Mouse (Mus musculus): ENCODE measurements around the gene Tbc1d1. TPM values are rescaled to one million over a fixed set of nuclear protein-coding genes. Genes with fewer than 3 reads are reported as not detected.

The Tbc1d1 gene
- polyA plus RNA-seq, 1 experiment: 17.0 TPM

GRCm38 (mm10) chr5:64159065-64159780 is 3.1 kb downstream of the Tbc1d1 start:
- TF ChIP-seq POLR2A (IDR thresholded peaks at IDR 0.05; ENCODE audit: control insufficient read depth, extremely low read depth, insufficient read depth, low read length, poor library complexity): no peak
- no peak for TF ChIP-seq CTCF (IDR thresholded peaks at IDR 0.05; ENCODE audit: borderline replicate concordance, control insufficient read depth, extremely low read depth, insufficient read depth, low read length, poor library complexity)
- peak; percentile 17 for DNase-seq
- Histone ChIP-seq H3K4me3 (ENCODE audit: control insufficient read depth, insufficient read depth, low read length) (peak overlapping the region; percentile 58), H3K27me3 (ENCODE audit: control insufficient read depth, insufficient read depth, low read length) (peaks cover 7% of the 10 kb centered on the region; the same call in 1 of the 2 replicates), H3K27ac (ENCODE audit: control insufficient read depth, insufficient read depth, low read length) (no peak overlapping the region), H3K4me1 (replicated peaks; ENCODE audit: control insufficient read depth, insufficient read depth, low read length) (peaks cover 29% of the 10 kb centered on the region), H3K36me3 (ENCODE audit: control insufficient read depth, insufficient read depth, low read length) (no peaks in the 10 kb centered on the region)
- WGBS: 4% methylated on average over 39 of the region's 39 CpGs

- Histone ChIP-seq H3K27me3 (ENCODE audit: control insufficient read depth, insufficient read depth, low read length) (peaks cover 7% of the 10 kb centered on the region; the same call in 1 of the 2 replicates), H3K4me3 (ENCODE audit: control insufficient read depth, insufficient read depth, low read length) (peak overlapping the region; percentile 58), H3K4me1 (replicated peaks; ENCODE audit: control insufficient read depth, insufficient read depth, low read length) (peaks cover 29% of the 10 kb centered on the region), H3K36me3 (ENCODE audit: control insufficient read depth, insufficient read depth, low read length) (no peaks in the 10 kb centered on the region), H3K27ac (ENCODE audit: control insufficient read depth, insufficient read depth, low read length) (no peak overlapping the region)
- DNase-seq: peak; percentile 67
- under 1% methylated on average over 63 of the region's 63 CpGs for WGBS
- TF ChIP-seq CTCF (IDR thresholded peaks at IDR 0.05; ENCODE audit: borderline replicate concordance, control insufficient read depth, extremely low read depth, insufficient read depth, low read length, poor library complexity): 0 out of 2 replicates have a peak, but pooled peaks have one; percentile 5
- TF ChIP-seq POLR2A (IDR thresholded peaks at IDR 0.05; ENCODE audit: control insufficient read depth, extremely low read depth, insufficient read depth, low read length, poor library complexity): 0 out of 2 replicates have a peak, but pooled peaks have one; percentile 16
Observed at GRCm38 (mm10) chr5:64159781-64160704, 3.9 kb downstream of the Tbc1d1 start.

GRCm38 (mm10) chr5:64160705-64161391 is 4.7 kb downstream of the Tbc1d1 start:
- Histone ChIP-seq H3K4me3 (ENCODE audit: control insufficient read depth, insufficient read depth, low read length) (peak overlapping the region; percentile 58), H3K36me3 (ENCODE audit: control insufficient read depth, insufficient read depth, low read length) (no peaks in the 10 kb centered on the region), H3K27me3 (ENCODE audit: control insufficient read depth, insufficient read depth, low read length) (peaks cover 7% of the 10 kb centered on the region; the same call in 1 of the 2 replicates), H3K27ac (ENCODE audit: control insufficient read depth, insufficient read depth, low read length) (peak overlapping the region; percentile 33; the same call in 1 of the 2 replicates), H3K4me1 (replicated peaks; ENCODE audit: control insufficient read depth, insufficient read depth, low read length) (peaks cover 29% of the 10 kb centered on the region)
- TF ChIP-seq POLR2A (IDR thresholded peaks at IDR 0.05; ENCODE audit: control insufficient read depth, extremely low read depth, insufficient read depth, low read length, poor library complexity): no peak
- no peak for TF ChIP-seq CTCF (IDR thresholded peaks at IDR 0.05; ENCODE audit: borderline replicate concordance, control insufficient read depth, extremely low read depth, insufficient read depth, low read length, poor library complexity)
- DNase-seq: peak; percentile 33
- under 1% methylated on average over 23 of the region's 23 CpGs for WGBS

- peaks cover 7% of the 10 kb centered on the region; the same call in 1 of the 2 replicates for H3K27me3 ChIP-seq (ENCODE audit: control insufficient read depth, insufficient read depth, low read length)
- TF ChIP-seq POLR2A (IDR thresholded peaks at IDR 0.05; ENCODE audit: control insufficient read depth, extremely low read depth, insufficient read depth, low read length, poor library complexity) (no peak), CTCF (IDR thresholded peaks at IDR 0.05; ENCODE audit: borderline replicate concordance, control insufficient read depth, extremely low read depth, insufficient read depth, low read length, poor library complexity) (no peak)
- no peak overlapping the region for H3K27ac ChIP-seq (ENCODE audit: control insufficient read depth, insufficient read depth, low read length)
- 97% methylated on average over 3 of the region's 3 CpGs for WGBS
- H3K36me3 ChIP-seq (ENCODE audit: control insufficient read depth, insufficient read depth, low read length): no peaks in the 10 kb centered on the region
- H3K4me1 ChIP-seq (replicated peaks; ENCODE audit: control insufficient read depth, insufficient read depth, low read length): peaks cover 26% of the 10 kb centered on the region
- DNase-seq: no peak
- no peak overlapping the region for H3K4me3 ChIP-seq (ENCODE audit: control insufficient read depth, insufficient read depth, low read length)
Observed at GRCm38 (mm10) chr5:64161917-64162316, 5.8 kb downstream of the Tbc1d1 start.

GRCm38 (mm10) chr5:64162582-64162981 is 6.5 kb downstream of the Tbc1d1 start:
- peaks cover 26% of the 10 kb centered on the region for H3K4me1 ChIP-seq (replicated peaks; ENCODE audit: control insufficient read depth, insufficient read depth, low read length)
- no peak overlapping the region for H3K27ac ChIP-seq (ENCODE audit: control insufficient read depth, insufficient read depth, low read length)
- H3K4me3 ChIP-seq (ENCODE audit: control insufficient read depth, insufficient read depth, low read length): no peak overlapping the region
- no peak for TF ChIP-seq POLR2A (IDR thresholded peaks at IDR 0.05; ENCODE audit: control insufficient read depth, extremely low read depth, insufficient read depth, low read length, poor library complexity)
- TF ChIP-seq CTCF (IDR thresholded peaks at IDR 0.05; ENCODE audit: borderline replicate concordance, control insufficient read depth, extremely low read depth, insufficient read depth, low read length, poor library complexity): no peak
- peaks cover 7% of the 10 kb centered on the region; the same call in 1 of the 2 replicates for H3K27me3 ChIP-seq (ENCODE audit: control insufficient read depth, insufficient read depth, low read length)
- DNase-seq: no peak
- H3K36me3 ChIP-seq (ENCODE audit: control insufficient read depth, insufficient read depth, low read length): no peaks in the 10 kb centered on the region
- 94% methylated on average over 5 of the region's 5 CpGs for WGBS
